Mouse (Mus musculus) Patski (cell line): ENCODE measurements around the gene Alpk3. TPM values are rescaled to one million over a fixed set of nuclear protein-coding genes. Genes with fewer than 3 reads are reported as not detected.

ENCODE experiments used
- ATAC-seq: fragments of 100-300 bp; one replicate; pipeline ENCODE4 v1.8.0; 2021
- CTCF ChIA-PET: fragments of 350-600 bp; sonication (Branson Sonifier 250); formaldehyde crosslinking; loops from one replicate; lab custom pipeline; 2022; ENCODE audit warnings: inconsistent platforms; lab: Charles Lee
- POLR2A ChIA-PET: fragments of 350-600 bp; sonication (Branson Sonifier 250); formaldehyde crosslinking; loops from one replicate; lab custom pipeline; 2022; ENCODE audit warnings: antibody characterized with exemption, inconsistent platforms; lab: Charles Lee
- DNase-seq: peaks from one replicate; pipeline ENCODE4 v3.0.0-alpha.2; 2011; ENCODE audit warnings: low read depth, low spot score
- H3K27me3 ChIP-seq: fragments of 371-371 bp; one replicate; pipeline ENCODE4 v1.5.1; 2021
- CTCF ChIP-seq: fragments of 100-300 bp; IDR thresholded peaks from one replicate; pipeline ENCODE4 v1.5.1; 2021
- in situ Hi-C: fragments of 300-500 bp; cut with MboI; formaldehyde crosslinking; loops from 3 replicates; pipeline ENCODE4 v1.11.1; 2018; ENCODE audit warnings: low pct_unique_long_range_greater_than_20kb, mixed read lengths
- polyA plus RNA-seq: library from polyadenylated mRNA; unstranded; gene quantifications from one replicate; pipeline ENCODE4 v1.2.3, GENCODE M21; 2021

Gene Alpk3
- polyA plus RNA-seq, 1 experiment from 2014 or later = not detected

DNA sequence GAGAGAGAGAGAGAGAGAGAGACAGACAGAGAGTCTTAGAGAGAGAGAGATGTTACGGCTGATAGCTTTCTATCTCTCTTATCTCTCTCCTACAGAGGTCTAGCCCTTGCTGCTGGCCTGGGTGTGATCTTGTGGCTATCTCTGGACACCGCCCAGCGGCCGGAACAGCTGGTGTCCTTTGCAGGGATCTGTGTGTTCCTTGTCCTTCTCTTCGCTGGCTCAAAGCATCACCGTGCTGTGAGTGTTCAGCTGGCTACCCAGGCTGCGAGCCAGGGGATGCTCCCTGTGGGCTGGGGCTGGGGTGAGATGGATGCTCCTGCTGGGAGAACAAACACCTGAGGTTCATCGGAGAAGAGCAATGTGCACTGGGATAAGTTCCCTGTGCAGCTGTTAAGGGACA is 67.4 kb downstream of the Alpk3 start:
- ChIA-PET POLR2A (no interaction called here), CTCF (no interaction called here)
- DNase-seq (no peak), ATAC-seq (no peak)
- no peak for TF ChIP-seq CTCF
- H3K27me3 ChIP-seq = no peaks in the 10 kb centered on the region
- in situ Hi-C loops = no loop called here

DNA sequence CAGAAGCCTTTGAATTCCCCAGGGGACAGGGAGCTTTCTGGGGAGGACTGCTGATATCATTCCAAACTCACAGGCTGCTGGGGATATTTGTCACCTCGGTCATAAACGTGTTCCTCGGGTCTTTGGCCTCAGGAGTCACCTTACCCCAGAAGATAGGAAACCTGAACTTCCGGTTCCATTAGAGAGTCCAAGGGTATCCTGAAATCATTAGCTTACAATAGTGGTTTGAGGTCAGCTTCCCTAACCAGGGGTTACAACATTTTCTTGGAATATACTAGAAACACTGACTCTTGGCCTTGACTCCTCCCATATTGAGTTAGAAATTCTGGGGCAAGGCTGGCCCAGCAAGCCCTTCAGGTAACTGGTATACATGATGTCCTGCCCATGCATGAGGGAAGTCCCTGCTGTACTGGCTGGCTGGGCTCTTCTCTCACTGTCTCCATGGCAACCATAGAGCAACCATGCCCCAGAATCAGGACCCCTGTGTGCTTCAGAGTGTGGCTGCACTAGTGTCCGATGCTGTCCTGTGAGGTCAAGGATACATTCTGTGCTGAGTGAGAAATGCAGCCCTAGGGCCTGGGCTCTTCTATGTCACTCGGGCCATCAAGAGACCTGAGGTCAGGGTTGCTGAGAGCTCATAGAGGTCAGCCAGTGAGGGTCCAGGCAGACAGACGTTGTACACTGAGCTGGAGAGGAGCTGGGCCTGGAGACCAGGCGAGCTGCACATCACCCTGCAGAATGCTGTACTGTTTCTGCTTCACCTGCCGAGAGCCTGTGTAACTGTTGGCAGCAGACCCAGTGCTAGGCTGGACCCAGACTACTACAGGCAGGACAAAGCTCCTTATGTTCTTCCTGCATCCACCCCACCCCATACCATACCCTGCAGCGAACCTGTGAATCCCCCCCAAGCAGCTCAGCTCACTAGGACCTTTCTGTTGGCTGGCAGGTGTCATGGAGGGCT is 68.1 kb downstream of the Alpk3 start:
- no peak for TF ChIP-seq CTCF
- no peaks in the 10 kb centered on the region for H3K27me3 ChIP-seq
- ChIA-PET POLR2A (no interaction called here), CTCF (no interaction called here)
- ATAC-seq (no peak), DNase-seq (no peak)
- in situ Hi-C loops = no loop called here

DNA sequence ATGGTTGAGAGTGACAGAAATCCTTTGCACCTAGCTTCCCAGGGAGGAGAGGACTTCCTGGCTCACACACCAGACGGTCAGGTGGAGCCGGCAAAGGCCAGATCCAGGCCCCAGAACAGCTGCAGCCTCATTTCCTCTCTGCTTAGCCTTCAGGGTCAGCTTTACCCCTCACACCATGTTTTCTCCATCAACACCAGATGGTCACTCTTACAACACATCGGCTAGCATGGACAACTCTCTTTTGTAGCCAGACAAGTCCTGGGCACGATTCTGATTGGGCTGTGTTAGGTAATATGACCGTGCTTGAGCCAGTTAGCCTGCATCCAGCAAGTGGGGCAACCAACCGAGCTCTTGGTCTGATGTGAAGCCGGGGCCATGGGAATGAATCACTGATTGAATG is 74.5 kb downstream of the Alpk3 start:
- in situ Hi-C loops = no loop called here
- ATAC-seq (no peak), DNase-seq (no peak)
- POLR2A ChIA-PET = no interaction called here
- CTCF ChIA-PET = no interaction called here
- TF ChIP-seq CTCF = no peak
- H3K27me3 ChIP-seq = no peaks in the 10 kb centered on the region

DNA sequence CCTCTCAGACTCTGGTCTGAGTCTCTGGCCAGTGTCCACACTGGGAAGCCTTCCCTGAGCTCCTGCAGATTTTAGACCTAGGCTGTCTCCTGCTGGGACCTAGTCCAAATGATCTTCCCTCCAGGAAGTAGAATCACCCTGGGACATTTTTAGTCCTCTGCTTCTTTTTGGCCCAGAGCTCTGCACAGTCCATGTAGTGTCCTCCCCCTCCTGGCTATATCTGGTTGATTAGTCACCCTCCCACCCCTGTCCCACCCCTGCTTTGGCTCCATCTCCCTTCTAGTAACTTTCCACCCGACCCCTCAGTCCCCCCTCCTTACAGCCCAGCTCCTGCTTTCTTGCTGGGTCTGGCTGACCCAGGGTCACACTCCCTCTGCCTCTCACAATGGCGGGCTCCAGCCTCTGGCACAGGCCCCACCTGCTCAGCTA is 75.5 kb downstream of the Alpk3 start:
- no peak for TF ChIP-seq CTCF
- ChIA-PET CTCF (interaction anchor here (0.6 to 0.9 kb wide), 2 partner anchors 22 to 276 kb away, joined by 3 read pairs; no protein-coding TSS in a partner anchor), POLR2A (no interaction called here)
- in situ Hi-C loops = no loop called here
- ATAC-seq (no peak), DNase-seq (no peak)
- no peaks in the 10 kb centered on the region for H3K27me3 ChIP-seq

DNA sequence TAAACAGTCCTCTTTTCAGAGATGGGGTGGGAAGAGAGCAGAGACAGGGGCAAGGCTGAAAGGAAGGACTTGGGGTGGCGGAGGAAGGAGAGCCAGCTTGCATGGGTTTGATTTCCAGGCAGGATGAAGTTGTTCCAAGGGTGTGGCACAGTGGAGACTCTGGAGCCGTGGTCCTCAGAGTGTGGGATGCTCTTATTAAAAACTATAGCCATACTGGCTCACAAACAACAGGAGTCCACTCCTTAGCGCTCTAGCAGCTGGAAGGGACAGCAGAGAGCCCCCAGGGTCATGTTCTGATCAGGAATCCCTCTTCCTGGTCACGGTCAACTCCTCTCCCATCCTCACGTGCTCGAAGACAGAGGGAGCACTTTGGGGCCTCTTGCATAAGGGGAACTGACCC is 76.0 kb downstream of the Alpk3 start:
- no peak for DNase-seq

DNA sequence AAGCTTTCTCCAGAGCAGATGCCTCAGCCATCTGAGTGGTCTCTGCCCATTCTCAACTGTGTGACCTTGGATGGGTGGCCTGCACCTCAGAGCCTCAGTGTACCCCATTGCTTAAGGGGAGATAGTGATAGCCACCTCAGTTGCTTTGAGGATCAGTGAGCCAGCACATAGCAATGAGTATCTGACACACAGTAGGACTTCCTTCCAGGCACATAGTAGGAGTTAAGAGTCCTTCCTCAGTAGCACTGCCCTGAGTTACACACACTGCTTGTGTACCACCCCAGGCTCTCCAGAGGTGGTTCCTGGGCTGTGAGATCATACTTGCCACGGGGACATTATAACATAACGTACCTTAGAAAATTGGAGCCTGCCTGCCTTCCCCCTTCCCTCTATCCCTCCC is 76.5 kb downstream of the Alpk3 start:
- ATAC-seq (no peak), DNase-seq (no peak)
- H3K27me3 ChIP-seq = no peaks in the 10 kb centered on the region
- POLR2A ChIA-PET = interaction anchor here (0.6 kb wide), 1 partner anchor 355 kb away, joined by 3 read pairs; no protein-coding TSS in a partner anchor
- TF ChIP-seq CTCF = no peak
- in situ Hi-C loops = no loop called here
- CTCF ChIA-PET = no interaction called here

More for the DNA sequence above, 76.0 kb downstream of the Alpk3 start:
- CTCF ChIA-PET = no interaction called here
- H3K27me3 ChIP-seq = no peaks in the 10 kb centered on the region
- TF ChIP-seq CTCF = no peak
- in situ Hi-C loops = no loop called here
- no peak for ATAC-seq
- POLR2A ChIA-PET = no interaction called here

DNA sequence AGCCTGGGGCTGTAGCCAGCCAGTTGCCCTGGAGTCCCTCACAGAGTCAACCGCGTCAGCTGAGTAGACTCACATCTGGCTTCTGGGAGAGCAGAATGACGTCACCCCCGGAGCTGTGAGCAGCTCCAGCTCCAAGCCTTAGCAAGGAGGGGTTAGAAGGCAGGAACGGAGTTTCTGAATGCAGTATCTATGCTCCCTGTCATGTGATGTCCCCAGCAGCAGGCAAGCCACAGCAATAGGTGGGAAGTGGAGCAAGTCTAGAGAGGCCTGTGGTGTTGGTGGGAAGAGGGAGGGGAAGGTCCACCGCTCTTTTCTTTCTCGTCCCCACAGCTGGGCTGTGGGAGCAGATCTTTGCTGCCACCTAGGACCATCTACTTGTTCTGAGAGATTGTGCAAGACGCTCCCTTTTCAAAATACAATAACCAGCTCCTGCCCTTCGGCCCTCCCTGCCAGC is 77.2 kb downstream of the Alpk3 start:
- POLR2A ChIA-PET = interaction anchor here (0.6 kb wide), 1 partner anchor 355 kb away, joined by 3 read pairs; no protein-coding TSS in a partner anchor
- CTCF ChIA-PET = interaction anchor here (0.8 kb wide), 1 partner anchor 20 kb away, joined by 3 read pairs; no protein-coding TSS in a partner anchor
- ATAC-seq (no peak), DNase-seq (no peak)
- no peak for TF ChIP-seq CTCF
- in situ Hi-C loops = no loop called here
- H3K27me3 ChIP-seq = no peaks in the 10 kb centered on the region

DNA sequence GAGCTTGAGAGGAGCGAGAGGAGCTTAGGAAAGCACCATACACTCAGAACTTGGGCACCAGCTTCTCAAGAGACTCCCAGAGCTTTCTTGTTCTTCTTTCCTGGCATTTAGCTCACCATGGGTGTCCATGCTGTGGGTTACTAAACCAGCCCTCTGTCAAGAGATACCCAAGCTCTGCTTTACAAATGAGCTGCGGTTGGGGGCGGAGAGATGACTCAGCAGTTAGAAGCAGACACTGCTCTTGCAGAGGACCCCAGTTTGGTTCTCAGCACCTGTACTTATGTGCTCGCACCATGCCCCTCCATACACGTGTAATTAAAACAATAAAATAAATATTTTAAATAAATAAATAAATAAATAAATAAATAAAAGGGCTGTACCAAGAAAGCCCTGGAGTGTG is 79.9 kb downstream of the Alpk3 start:
- ChIA-PET POLR2A (no interaction called here), CTCF (interaction anchor here (1.2 to 1.5 kb wide), 2 partner anchors 10 to 15 kb away, joined by 3 to 4 read pairs; no protein-coding TSS in a partner anchor)
- DNase-seq (no peak), ATAC-seq (no peak)
- H3K27me3 ChIP-seq = no peaks in the 10 kb centered on the region
- TF ChIP-seq CTCF = no peak
- in situ Hi-C loops = no loop called here

DNA sequence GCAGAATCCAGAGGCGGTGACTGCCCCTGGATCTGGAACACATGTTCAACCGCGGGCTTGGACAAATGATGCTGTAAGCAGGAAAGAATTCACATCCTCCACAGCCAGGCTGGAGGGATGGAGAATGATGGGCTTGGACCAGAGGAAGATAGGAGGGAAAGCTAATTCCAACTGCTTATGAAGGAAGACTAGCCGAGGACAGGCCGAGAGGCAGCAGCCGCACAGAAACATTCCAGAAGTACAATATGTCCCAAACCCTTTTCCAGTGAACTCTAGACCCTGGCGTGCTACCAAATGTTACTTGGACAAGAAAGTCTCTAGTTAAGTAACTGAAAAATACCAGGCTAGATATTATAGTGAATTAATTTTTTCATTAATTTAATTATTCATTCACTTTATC is 81.7 kb downstream of the Alpk3 start:
- in situ Hi-C loops = no loop called here
- DNase-seq (no peak), ATAC-seq (no peak)
- ChIA-PET CTCF (no interaction called here), POLR2A (no interaction called here)
- no peak for TF ChIP-seq CTCF
- H3K27me3 ChIP-seq = no peaks in the 10 kb centered on the region

DNA sequence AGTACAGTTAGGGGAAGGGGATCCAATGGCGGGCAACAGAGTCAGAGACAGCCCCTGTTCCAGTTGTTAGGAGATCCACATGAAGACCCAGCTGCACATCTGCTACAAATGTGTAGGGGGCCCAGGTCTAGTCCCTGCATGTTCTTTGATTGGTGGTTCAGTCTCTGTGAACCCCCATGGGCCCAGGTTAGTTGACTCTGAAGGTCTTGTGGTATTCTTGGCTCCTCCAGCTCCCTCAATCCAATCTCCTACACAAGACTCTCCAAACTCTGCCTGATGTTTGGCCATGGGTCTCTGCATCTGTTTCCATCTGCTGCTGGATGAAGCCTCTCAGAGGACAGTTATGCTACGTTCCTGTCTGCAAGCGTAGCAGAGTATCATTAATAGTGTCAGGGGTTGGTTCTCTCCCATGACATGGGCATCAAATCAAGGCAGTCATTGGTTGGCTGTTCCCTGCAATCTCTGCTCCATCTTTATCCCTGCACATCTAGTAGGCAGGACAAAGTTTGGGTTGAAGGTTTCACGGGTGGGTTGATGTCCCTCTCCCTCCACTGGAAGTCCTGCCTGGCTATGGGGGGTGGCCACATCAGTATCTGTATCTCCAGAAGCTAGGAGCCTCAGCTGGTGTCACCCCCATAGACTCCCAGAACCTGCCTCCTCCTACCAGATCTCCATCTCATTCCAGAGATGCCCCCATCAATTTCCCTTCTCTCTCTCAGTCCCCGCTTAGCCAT is 82.4 kb downstream of the Alpk3 start:
- no peak for TF ChIP-seq CTCF
- in situ Hi-C loops = no loop called here
- no peak for ATAC-seq

More for the DNA sequence above, 82.4 kb downstream of the Alpk3 start:
- ChIA-PET CTCF (no interaction called here), POLR2A (no interaction called here)
- H3K27me3 ChIP-seq = no peaks in the 10 kb centered on the region
- no peak for DNase-seq
